Mouse (Mus musculus): ENCODE data around the gene Med26.

Gene Med26

DNA sequence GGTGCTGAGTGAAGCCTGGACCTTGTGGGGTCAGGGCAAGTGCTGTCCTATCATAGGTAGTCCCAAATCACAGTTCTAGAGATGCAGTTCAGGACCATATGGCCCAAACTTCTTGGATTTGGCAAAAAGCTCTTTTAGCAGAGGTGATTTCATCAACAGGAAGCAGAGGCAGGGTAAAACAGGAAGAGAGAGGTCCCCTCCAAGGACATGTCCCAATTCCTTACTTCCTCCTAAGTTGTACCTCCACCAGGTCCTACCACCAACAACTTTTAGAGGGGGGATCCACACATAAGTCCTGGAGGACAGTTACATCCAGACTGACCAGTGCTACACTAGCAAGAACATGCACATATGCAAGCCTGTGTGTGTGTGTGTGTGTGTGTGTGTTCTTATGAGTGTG lies 61.1 kb downstream of the Med26 start:
- DNase-seq = no peak

DNA sequence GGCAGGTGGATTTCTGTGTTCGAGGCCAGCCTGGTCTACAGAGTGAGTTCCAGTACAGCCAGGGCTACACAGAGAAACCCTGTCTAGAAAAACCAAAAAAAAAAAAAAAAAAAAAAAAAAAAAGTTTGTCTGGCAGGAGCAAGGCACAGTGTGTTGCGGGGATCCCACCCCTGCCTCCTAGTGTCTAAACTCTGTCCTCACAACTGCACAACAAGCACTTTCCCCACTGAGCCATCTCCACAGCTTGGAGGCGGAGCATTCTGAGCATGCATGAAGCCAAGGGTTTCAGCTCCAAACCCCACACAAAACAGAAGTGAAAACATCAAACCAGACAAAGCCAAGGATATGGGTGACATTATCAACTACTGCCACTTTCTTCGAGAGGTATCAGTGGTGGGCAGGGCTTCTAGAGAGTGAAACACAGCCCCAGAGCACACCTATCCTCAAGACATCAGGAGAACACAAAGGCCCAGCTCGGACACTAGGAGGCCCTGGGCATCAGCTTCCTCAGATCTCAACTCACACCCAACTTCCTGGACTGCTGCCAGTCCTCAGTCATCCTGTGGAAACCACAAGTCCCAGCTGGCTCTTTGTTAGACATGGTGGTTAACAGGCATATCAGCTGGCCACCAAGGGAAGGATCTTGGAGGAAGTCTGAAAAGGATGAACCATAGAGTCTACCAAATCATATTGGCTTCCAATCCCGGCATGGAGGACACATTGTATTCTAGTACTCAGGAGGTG lies 62.4 kb downstream of the Med26 start:
- DNase-seq = no peak

DNA sequence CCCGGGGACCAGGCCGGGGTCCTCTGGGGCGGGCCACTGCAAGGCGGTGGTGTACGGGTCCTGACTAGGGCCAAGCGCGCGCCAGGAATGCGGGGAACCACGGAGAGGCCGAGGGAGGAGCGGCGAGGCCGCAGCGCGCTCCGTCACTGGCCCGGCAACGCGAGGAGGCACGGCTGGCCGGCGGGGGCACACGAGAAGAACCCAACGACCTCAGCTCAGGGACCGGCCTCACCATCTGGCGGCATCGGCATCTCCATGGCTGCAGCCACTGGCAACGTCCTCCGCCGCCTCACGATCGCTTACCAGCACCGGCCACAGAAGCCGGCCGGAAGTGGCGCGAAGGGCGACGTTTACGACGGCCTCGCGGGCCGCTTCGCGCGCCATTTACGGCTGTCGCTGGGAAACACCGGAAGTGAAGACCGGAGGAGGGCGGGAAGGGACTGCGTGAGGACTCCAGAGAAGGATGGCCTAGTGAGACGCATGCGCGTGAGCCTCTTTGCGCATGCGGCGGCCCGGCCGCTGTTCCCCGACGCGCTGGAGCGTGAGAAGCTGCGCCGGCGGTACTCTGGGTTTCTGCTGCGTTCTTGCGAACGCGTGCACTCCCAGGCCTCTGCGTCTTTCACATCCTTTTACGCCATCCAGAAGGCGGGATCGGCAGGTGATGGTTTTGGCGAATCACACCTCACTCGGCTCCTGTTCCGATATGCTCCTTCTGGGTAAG lies 73.1 kb downstream of the Med26 start, which contains the start of gene Cherp:
Gene Cherp (minus strand): TSS at position 401 of the 721 bp plus-strand sequence.
- peak; percentile 89 to 95 for DNase-seq

DNA sequence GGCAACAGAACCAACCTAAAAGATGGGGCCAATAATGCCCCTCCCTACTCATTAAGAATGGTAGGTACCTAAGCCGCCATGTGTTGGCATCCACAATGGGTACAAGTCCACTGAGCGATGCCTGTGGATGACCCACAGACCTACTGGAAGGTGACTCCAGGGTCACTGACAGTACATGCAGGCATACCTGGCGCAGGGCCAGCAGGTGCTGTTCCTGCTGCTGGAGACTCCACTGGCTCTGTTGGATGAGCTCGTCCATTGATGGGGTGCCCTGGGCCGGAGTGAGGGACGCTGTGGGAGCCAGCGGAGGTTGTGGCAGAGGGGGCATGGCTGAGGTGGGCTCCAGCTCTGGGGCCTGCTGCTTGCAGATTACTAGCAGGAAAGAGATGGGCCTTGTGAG lies 77.4 kb downstream of the Med26 start:
- no peak for DNase-seq

DNA sequence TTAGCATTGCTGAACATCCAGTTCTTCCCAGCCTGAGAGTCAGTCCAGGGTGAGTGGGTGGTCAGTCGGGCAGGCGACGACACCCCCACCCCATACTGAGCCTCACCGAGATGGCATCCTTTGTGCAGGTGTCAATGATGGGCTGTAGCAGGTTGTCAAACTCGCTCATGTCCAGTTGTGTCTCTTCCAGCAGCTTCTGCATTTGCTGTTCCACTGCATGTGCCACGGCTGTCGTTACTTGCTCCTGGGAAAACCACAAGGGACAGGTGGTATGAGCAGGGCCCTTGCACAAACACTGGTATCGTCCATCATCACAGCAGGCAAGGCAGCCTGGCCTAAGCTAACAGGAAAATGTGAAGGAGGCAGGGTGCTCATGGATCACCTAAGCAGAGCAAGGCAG lies 78.1 kb downstream of the Med26 start:
- no peak for DNase-seq

DNA sequence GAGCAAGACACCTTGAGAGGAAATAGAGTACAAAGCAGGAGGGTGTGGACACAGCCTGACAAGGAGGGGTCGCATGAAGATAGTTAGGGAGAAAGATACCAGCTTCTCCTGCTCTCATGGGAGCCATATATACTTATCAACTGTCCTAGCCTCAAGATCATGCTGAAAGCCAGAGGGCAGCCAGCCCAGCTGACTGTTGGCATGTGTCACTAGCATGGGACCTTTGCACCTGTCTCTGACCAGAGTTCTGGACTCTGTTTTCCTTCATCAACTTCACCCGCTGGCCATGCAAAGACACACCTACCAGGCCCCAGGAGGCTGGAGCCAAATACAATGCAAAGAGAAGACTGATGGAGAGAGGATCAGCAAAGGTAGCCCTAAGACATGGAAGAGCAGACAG lies 78.8 kb downstream of the Med26 start:
- no peak for DNase-seq

DNA sequence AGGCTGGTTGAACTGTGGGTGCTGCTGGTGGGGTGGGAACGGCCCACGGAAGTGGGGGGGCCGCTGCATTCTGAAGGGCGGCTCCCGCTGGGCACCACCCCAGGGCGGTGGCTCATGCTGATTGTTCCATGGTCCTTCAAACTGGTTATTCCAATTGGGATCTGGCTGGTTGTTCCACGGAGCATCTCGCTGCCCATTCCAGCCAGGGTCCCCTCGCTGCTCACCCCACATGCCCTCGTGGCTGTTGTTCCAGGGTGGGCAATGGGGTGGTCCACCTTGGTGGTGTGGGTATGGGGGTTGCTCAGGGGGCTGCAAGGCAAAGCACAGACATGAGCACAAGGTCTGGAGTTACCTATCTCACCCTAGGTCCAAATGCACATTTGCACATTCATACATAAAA lies 83.9 kb downstream of the Med26 start:
- DNase-seq = no peak

DNA sequence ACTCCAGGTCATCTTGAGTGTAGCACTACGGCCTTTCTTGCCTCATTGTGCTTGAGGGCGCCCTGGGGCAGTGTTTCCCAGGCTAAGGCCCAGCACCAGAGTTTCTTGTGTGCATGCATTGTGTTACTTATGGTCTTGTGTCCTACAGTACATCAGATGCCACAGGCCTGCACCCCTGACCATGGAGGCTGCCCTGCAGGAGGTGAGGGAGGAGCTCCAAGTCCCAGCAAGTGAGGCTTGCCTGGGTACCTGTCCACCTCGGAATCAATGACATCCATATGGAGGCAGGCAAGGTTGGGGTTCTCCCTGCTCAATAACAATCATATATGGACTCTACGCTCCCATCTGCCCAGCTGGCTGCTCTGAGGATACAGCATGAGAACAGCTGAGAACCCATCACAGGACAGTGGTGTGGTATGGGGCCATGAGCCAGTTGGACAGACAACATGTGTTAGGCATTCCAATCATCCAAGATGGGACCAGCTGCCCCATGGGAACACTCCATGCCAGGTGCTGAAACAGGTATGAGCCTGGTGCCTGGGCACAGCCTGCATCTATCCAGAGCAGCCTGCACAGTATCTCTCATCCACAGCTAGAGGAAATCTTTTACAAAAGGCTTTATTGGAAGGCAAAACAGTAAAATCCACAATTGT lies 88.1 kb downstream of the Med26 start:
- DNase-seq = no peak

DNA sequence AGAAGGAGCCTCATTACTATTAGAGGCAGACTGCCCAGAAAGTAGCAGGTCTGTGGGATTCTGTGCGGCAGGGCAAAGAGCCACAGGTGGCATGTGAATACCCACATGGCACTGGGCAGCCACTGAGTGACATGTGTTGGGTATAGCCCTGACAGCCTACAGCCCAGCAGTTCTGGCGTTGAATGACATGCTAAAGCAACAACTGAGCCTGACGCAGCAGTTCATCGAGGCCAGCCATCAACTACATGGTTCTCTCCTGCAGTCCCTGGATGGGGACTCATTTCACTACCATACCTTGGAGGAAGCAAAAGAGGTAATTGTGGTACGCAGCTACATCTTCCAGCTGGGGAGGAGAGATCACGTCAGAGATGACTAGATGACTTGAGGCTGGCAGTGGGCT lies 89.6 kb downstream of the Med26 start:
- DNase-seq = no peak

DNA sequence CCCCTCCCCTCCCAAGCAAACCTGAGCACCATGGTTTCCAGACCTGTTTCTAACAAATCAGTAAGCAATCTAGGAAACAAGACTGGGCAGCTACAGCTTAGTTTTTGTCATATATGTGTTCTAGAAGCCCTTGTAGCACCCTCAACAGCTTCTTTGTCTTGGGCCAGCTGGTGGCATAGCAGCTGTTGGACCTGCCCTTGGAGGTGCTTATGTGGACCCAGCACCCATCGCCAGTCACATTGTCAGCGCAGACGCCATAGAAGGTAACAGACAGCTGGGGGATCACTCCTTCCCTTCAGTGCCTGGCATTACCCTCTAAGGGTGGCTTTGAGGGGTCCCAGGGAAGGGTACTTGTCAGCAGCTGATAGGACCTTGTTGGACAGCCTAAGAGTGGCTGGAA lies 90.3 kb downstream of the Med26 start:
- no peak for DNase-seq

DNA sequence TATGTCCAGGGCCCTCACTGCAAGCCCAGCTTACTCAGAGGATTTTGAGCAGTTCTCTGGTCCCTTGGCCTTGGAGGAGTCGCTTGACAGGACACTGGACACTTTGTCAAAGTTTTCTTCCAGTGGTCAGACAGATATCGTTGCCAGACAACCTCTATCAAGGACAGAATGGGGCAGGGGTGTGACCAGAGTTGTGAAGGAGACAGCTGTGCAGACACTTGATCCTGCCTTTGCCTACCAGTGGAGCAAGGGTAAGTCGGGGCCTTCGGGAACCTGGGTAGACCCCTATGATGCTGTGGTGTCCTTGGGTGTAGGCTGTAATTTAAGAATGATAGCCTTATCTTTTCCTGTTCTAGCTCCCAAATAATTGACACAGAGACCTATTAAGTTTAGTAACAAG lies 92.8 kb downstream of the Med26 start:
- DNase-seq = no peak

DNA sequence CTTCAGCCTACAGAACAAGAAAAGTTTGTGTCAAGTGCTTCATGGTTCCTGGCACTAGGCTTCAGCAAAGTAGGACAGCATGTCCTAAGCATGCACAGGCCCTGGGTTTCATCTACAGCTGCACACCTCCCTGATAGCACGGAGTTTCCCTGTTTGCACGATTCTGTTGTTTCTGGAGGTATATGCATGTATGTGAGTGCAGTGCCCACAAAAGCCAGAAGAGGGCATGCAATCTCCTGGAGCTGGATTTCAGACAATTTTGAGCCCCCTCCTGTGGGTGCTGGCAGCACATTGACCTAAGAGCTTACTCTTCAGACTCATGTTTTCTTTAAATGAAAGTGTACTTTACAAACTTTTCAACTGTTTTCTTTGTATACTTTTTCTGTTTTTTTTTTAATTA lies 94.2 kb downstream of the Med26 start:
- no peak for DNase-seq

DNA sequence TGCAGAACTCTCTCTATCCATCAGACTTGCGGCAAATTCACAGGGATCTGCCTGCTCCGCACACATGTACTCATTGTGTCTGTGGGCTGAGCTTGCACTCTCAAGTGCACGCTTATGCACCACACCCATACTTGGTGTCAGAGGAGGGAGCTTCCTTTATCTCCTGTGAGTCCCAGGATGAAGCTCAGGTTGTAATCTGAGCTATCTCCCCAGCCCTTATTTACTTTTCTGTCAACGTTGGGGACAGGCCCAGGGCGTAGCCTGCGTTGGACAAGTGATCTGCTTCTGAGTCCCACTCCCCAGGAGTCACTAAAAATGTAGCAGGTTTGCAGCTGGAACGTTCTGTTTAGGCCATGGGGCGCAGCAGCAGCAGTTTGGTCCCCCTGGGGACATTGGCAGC lies 96.6 kb downstream of the Med26 start:
- no peak for DNase-seq

DNA sequence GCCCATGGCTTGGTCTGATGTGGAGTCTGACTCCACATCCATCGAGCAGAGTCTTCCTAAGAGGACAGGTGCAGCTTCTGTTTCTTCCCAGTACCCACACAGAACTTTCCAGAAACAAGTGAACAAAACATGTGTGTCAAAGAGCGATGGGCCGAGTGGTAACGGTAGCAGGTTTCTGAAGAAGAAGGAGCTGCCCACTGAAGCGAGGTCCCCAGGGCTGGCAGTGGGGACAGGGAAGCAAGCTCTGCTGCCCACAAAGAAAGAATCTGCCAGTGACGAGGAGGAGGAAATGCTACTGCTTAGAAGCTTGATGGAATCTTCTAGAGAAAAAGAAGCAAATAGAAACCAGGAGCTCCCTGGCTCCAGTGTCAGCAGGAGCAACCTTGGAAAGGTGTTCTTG lies 103.0 kb downstream of the Med26 start:
- DNase-seq = peak; percentile 46 to 73

Data from spleen, adult 18-20 months (tissue).